Mouse (Mus musculus): ENCODE data around the gene Rnf113a2. TPM values are rescaled to one million over a fixed set of nuclear protein-coding genes. Genes with fewer than 3 reads are reported as not detected.

Rnf113a2 gene
- total RNA-seq, 1 experiment from 2014 or later = 66.2 TPM

GRCm38 (mm10) chr12:84404541-84404940, 12.5 kb upstream of the Rnf113a2 start:
- ATAC-seq (replicated peaks; ENCODE audit: insufficient number of reproducible peaks, low FRiP score, low TSS enrichment, poor library complexity, severe bottlenecking) = no peak

GRCm38 (mm10) chr12:84407259-84407658, 9.7 kb upstream of the Rnf113a2 start:
- no peak for ATAC-seq (replicated peaks; ENCODE audit: insufficient number of reproducible peaks, low FRiP score, low TSS enrichment, poor library complexity, severe bottlenecking)

GRCm38 (mm10) chr12:84407874-84408818, 8.8 kb upstream of the Rnf113a2 start:
- ATAC-seq (replicated peaks; ENCODE audit: insufficient number of reproducible peaks, low FRiP score, low TSS enrichment, poor library complexity, severe bottlenecking) = peak; percentile 68

- ATAC-seq (replicated peaks; ENCODE audit: insufficient number of reproducible peaks, low FRiP score, low TSS enrichment, poor library complexity, severe bottlenecking) = peak; percentile 86
Measured at GRCm38 (mm10) chr12:84408819-84409507, 8.0 kb upstream of the Rnf113a2 start, which contains the start of the genes Entpd5 and Bbof1. Entpd5 (minus strand) TSS chr12:84409029. Bbof1 (plus strand) TSS chr12:84409071.

- peak; percentile 4; the same call in 1 of the 2 replicates for ATAC-seq (replicated peaks; ENCODE audit: insufficient number of reproducible peaks, low FRiP score, low TSS enrichment, poor library complexity, severe bottlenecking)
Measured at GRCm38 (mm10) chr12:84417605-84417922, 568 bp downstream of the Rnf113a2 start.

GRCm38 (mm10) chr12:84423990-84424389, 7.0 kb downstream of the Rnf113a2 start:
- no peak for ATAC-seq (replicated peaks; ENCODE audit: insufficient number of reproducible peaks, low FRiP score, low TSS enrichment, poor library complexity, severe bottlenecking)

GRCm38 (mm10) chr12:84429825-84430224, 12.8 kb downstream of the Rnf113a2 start:
- ATAC-seq (replicated peaks; ENCODE audit: insufficient number of reproducible peaks, low FRiP score, low TSS enrichment, poor library complexity, severe bottlenecking) = no peak

GRCm38 (mm10) chr12:84438697-84439096, 21.7 kb downstream of the Rnf113a2 start:
- no peak for ATAC-seq (replicated peaks; ENCODE audit: insufficient number of reproducible peaks, low FRiP score, low TSS enrichment, poor library complexity, severe bottlenecking)

DNA sequence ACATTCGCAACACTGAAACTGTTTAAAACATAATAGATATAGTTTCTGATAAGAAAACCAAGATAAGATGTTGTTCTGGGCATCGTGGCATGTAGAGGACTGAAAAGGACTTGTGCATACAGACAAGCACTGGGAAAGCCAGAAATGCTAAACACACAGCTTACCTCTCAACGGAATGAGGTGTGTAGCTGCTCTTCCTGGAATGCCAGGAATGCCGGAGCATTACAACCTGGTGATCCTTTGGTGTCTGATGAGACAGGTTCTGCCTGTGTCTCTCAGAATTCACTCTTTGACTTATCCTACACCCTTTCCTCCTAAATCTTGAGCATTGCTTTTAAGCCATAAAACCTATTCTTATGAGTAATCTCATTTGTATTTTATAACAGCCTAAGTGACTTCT, 25.5 kb downstream of the Rnf113a2 start:
- ATAC-seq (replicated peaks; ENCODE audit: insufficient number of reproducible peaks, low FRiP score, low TSS enrichment, poor library complexity, severe bottlenecking) = no peak

DNA sequence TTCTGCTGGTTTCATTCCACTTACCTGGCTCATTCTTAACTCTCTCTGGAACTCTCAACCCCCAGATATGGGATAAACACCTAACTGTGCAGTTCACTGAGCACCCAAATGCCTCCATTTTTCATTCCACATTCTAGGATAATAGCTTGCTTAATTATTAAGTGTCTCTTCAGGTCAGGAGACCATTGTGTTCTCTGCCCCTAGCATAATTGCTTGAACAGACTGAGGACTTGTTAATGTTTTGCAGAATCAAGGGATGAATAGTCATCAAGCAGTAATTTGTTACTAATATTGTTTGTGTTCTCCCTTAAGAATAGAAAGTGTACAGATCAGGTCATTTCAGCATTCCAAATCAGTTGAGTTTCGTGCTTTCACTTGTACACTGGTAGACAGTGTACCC, 30.4 kb downstream of the Rnf113a2 start:
- ATAC-seq (replicated peaks; ENCODE audit: insufficient number of reproducible peaks, low FRiP score, low TSS enrichment, poor library complexity, severe bottlenecking) = no peak

GRCm38 (mm10) chr12:84448181-84448580, 31.2 kb downstream of the Rnf113a2 start:
- ATAC-seq (replicated peaks; ENCODE audit: insufficient number of reproducible peaks, low FRiP score, low TSS enrichment, poor library complexity, severe bottlenecking) = no peak

- ATAC-seq (replicated peaks; ENCODE audit: insufficient number of reproducible peaks, low FRiP score, low TSS enrichment, poor library complexity, severe bottlenecking) = no peak
Measured at GRCm38 (mm10) chr12:84449887-84450286, 32.9 kb downstream of the Rnf113a2 start.

DNA sequence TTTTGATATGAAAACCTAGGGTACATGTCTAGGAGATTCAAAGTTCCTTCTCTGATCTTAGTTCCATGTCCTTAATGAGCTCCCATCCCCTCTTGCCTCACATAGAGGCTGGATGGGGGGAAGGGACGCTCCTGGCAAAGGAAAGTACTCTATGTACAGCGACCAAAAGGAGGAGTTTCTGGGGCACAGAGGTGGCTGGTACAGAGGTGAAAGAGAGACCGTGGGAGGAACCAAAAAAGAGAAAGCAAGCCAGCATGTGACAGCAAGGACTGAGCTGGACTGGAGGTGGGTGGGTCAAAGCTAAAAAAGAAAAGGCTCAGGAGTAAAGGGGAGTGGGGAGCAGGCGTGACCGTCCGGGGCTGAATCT, 33.3 kb downstream of the Rnf113a2 start:
- ATAC-seq (replicated peaks; ENCODE audit: insufficient number of reproducible peaks, low FRiP score, low TSS enrichment, poor library complexity, severe bottlenecking) = peak; percentile 10

GRCm38 (mm10) chr12:84450718-84451646, 34.0 kb downstream of the Rnf113a2 start, which contains the start of the genes Aldh6a1 and Lin52:
Aldh6a1 (minus strand) TSS chr12:84451004.
Lin52 (plus strand) TSS chr12:84451422.
- peak; percentile 96 for ATAC-seq (replicated peaks; ENCODE audit: insufficient number of reproducible peaks, low FRiP score, low TSS enrichment, poor library complexity, severe bottlenecking)

DNA sequence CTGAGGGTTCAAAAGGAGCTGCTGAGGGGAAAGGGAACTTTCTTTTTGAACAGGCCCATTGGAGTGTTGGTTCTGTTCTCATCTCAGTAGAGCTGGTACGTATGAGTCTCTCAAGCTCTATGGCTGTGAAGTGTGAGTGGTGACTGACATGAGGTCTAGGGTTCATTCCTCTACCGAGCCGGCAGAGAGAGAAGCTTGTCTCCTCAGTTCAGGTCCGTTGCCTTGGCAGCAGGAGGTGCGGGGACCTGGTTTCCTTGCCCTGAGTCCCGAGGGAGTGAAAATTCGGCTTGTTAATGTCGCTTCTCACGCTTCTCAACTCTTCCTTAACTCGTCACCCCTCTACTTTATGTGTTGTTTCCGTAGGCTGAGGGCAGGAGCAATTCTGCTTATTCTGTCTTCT, 34.8 kb downstream of the Rnf113a2 start:
- no peak for ATAC-seq (replicated peaks; ENCODE audit: insufficient number of reproducible peaks, low FRiP score, low TSS enrichment, poor library complexity, severe bottlenecking)

DNA sequence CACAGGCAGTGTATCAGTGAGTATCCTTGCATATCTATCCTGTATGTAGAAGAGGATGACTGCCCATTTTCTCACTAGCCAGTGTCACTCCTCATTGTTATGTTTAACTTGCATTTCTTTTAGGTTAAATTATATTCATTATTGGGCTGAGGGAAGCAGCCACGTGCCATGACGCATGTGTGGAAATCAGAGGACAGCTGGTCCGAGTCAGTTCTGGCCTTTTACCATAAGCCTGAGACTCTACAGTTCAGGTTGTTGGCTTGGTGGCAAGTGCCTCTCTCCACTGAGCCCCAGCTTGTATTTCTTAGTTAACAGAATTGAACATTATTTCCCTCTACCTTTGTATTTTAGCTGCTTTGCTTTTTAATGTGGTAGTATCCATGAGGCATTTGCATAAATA, 39.9 kb downstream of the Rnf113a2 start:
- ATAC-seq (replicated peaks; ENCODE audit: insufficient number of reproducible peaks, low FRiP score, low TSS enrichment, poor library complexity, severe bottlenecking) = no peak

- no peak for ATAC-seq (replicated peaks; ENCODE audit: insufficient number of reproducible peaks, low FRiP score, low TSS enrichment, poor library complexity, severe bottlenecking)
Measured at GRCm38 (mm10) chr12:84459845-84460244, 42.8 kb downstream of the Rnf113a2 start.

- no peak for ATAC-seq (replicated peaks; ENCODE audit: insufficient number of reproducible peaks, low FRiP score, low TSS enrichment, poor library complexity, severe bottlenecking)
Measured at GRCm38 (mm10) chr12:84461416-84461815, 44.4 kb downstream of the Rnf113a2 start.

DNA sequence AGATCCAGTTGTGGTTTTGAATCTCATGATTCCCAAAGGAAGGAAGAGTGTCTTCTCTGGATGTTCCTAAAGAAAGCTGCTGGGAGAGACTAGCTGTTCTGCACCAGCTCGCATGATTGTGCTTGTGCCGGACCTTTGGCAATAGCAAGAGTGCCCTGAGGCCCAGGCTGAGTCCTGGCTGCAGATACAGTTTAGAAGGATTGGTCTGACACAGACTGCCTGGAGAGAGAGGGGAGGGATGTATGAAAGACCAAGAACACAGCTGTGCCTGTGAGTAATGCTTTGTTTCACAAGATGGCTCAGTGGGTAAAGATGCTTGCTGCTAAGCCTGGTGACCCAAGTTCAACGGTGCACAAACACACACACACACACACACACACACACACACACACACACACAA, 45.9 kb downstream of the Rnf113a2 start:
- no peak for ATAC-seq (replicated peaks; ENCODE audit: insufficient number of reproducible peaks, low FRiP score, low TSS enrichment, poor library complexity, severe bottlenecking)

Measured in monocyte, adult 5-6 weeks (primary cell).